ENCODE assay signal across 9 mouse cellular contexts in genomic region chr1:14464788-14465482, GRCm38 (mm10).
DNase-seq lines count a peak whose midpoint lies in the region; ATAC-seq and TF ChIP-seq lines count a peak whose summit lies in the region.
"Had no signal": no experiment of that assay in that cellular context is flagged by ENCODE, and none has a peak within 500 bp of the region (broad histone marks: within the 10 kb centered on the region; RNA-seq: fewer than 3 reads in every experiment).

No protein-coding gene starts in this region.

- no peak for DNase-seq in intestine, embryonic 14.5 days (ENCODE audit: low spot score)
- DNase-seq in adipocyte (ENCODE audit: low spot score), result peak; percentile 21
- DNase-seq in heart, postnatal 0 days (ENCODE audit: low spot score), result peak; percentile 16
- DNase-seq in kidney, postnatal 36 days, result peak; percentile 33 to 57
- no peak for DNase-seq in cerebellum, postnatal 25 days
- no peak for DNase-seq in testis, postnatal 10 days (ENCODE audit: low spot score)
- DNase-seq in thymus, postnatal 25 days, result no peak

- H3K4me1 ChIP-seq in intestine, embryonic 14.5 days (replicated peaks; ENCODE audit: control insufficient read depth, insufficient read depth, low read length), result peaks cover 9% of the 10 kb centered on the region
- H3K4me1 ChIP-seq in intestine, postnatal 0 days (replicated peaks; ENCODE audit: control insufficient read depth, insufficient read depth, low read length), result no peaks in the 10 kb centered on the region
- H3K4me1 ChIP-seq in heart, postnatal 0 days (ENCODE audit: control insufficient read depth, insufficient read depth), result no peaks in the 10 kb centered on the region

- 0 out of 2 replicates have a peak, but pooled peaks have one; percentile 50 for ATAC-seq in intestine, embryonic 14.5 days (replicated peaks; ENCODE audit: low FRiP score, low TSS enrichment, low read depth)
- ATAC-seq in intestine, postnatal 0 days, result no peak
- ATAC-seq in heart, postnatal 0 days (ENCODE audit: insufficient read depth, low read depth), result peak; percentile 53; the same call in 1 of the 2 replicates

- peak overlapping the region; percentile 11; the same call in 1 of the 2 replicates for H3K27ac ChIP-seq in intestine, embryonic 14.5 days (ENCODE audit: low read depth)
- no peak overlapping the region for H3K27ac ChIP-seq in intestine, postnatal 0 days (ENCODE audit: low read depth, low read length)
- no peak overlapping the region; the same call in 1 of the 2 replicates for H3K27ac ChIP-seq in heart, postnatal 0 days (ENCODE audit: low read depth)

- H3K27me3 ChIP-seq in intestine, embryonic 14.5 days (replicated peaks; ENCODE audit: control insufficient read depth, insufficient read depth, low read length), result no peaks in the 10 kb centered on the region
- H3K27me3 ChIP-seq in intestine, postnatal 0 days (replicated peaks; ENCODE audit: control insufficient read depth, insufficient read depth, low read length), result no peaks in the 10 kb centered on the region
- H3K27me3 ChIP-seq in heart, postnatal 0 days (ENCODE audit: control insufficient read depth, insufficient read depth, low read length), result no peaks in the 10 kb centered on the region

- H3K9ac ChIP-seq in intestine, embryonic 14.5 days (ENCODE audit: low read length), result no peak overlapping the region
- H3K9ac ChIP-seq in intestine, postnatal 0 days (ENCODE audit: low read depth, low read length), result no peak overlapping the region
- H3K9ac ChIP-seq in heart, postnatal 0 days (replicated peaks; ENCODE audit: low read depth, low read length), result no peak overlapping the region

- no peak for TF ChIP-seq EP300 in heart, postnatal 0 days (IDR thresholded peaks at IDR 0.05; ENCODE audit: low read depth)

- 18% methylated on average over 5 of the region's 5 CpGs for WGBS in intestine, embryonic 14.5 days
- 16% methylated on average over 5 of the region's 5 CpGs for WGBS in intestine, postnatal 0 days
- WGBS in heart, postnatal 0 days, result 31% methylated on average over 5 of the region's 5 CpGs

- no peak overlapping the region for H3K4me3 ChIP-seq in intestine, embryonic 14.5 days (ENCODE audit: low read depth, low read length)
- H3K4me3 ChIP-seq in intestine, postnatal 0 days (ENCODE audit: low read depth, low read length), result no peak overlapping the region
- H3K4me3 ChIP-seq in heart, postnatal 0 days (ENCODE audit: low read depth, low read length), result no peak overlapping the region
- H3K4me3 ChIP-seq: myocyte had no signal

- H3K36me3 ChIP-seq in intestine, embryonic 14.5 days (ENCODE audit: control insufficient read depth, insufficient read depth, low read length), result no peaks in the 10 kb centered on the region
- H3K36me3 ChIP-seq in intestine, postnatal 0 days (ENCODE audit: control insufficient read depth, insufficient read depth), result no peaks in the 10 kb centered on the region
- no peaks in the 10 kb centered on the region for H3K36me3 ChIP-seq in heart, postnatal 0 days (replicated peaks; ENCODE audit: control insufficient read depth, insufficient read depth, low read length)

- no peak for TF ChIP-seq CTCF in intestine, postnatal 0 days (IDR thresholded peaks at IDR 0.05; ENCODE audit: low read depth)
- no peak for TF ChIP-seq CTCF in heart, postnatal 0 days (IDR thresholded peaks at IDR 0.05; ENCODE audit: low read depth)

- H3K4me2 ChIP-seq in intestine, embryonic 14.5 days (ENCODE audit: low read length), result no peak overlapping the region
- H3K4me2 ChIP-seq in intestine, postnatal 0 days (replicated peaks; ENCODE audit: low read depth), result no peak overlapping the region
- H3K4me2 ChIP-seq in heart, postnatal 0 days (ENCODE audit: low read depth, low read length), result no peak overlapping the region

- no peaks in the 10 kb centered on the region for H3K9me3 ChIP-seq in intestine, embryonic 14.5 days (ENCODE audit: control insufficient read depth, low read length)
- no peaks in the 10 kb centered on the region for H3K9me3 ChIP-seq in intestine, postnatal 0 days (ENCODE audit: control insufficient read depth)
- no peaks in the 10 kb centered on the region for H3K9me3 ChIP-seq in heart, postnatal 0 days (replicated peaks; ENCODE audit: control insufficient read depth, low read length)

Comparison
In these comparisons a context has a peak if more than half of its experiments do, and no peak if none do; other contexts are left out.
1. DNase-seq: peak in adipocyte (single experiment), heart, postnatal 0 days (single experiment) and kidney, postnatal 36 days (2 of 2); none in intestine, embryonic 14.5 days (single experiment), cerebellum, postnatal 25 days (0 of 2), testis, postnatal 10 days (single experiment) and thymus, postnatal 25 days (single experiment).